Mouse (Mus musculus) forebrain, embryonic 11.5 days (tissue): ENCODE data around the gene Bnip2. TPM values are rescaled to one million over a fixed set of nuclear protein-coding genes. Genes with fewer than 3 reads are reported as not detected.
"Not testable (repeated sequence)": the region's sequence is repeated elsewhere in the genome, so short reads cannot be mapped to it uniquely, and the experiment has no call there.

ENCODE experiments used
- ATAC-seq: fragments of 200-750 bp; cut with Nextera tagmentation; replicated peaks from 2 replicates; pipeline ENCODE4 v1.8.0; 2017; ENCODE audit warnings: moderate TSS enrichment; ENCODE audit not compliant: low FRiP score
- DNase-seq: peaks from one replicate; pipeline ENCODE4 v3.0.0-alpha.2; 2017; ENCODE audit warnings: low spot score
- H3K27ac ChIP-seq: fragments of 300-500 bp; sonication (generic); 2 replicates; pipeline ENCODE4 v1.5.1; 2014; ENCODE audit warnings: low read depth, low read length
- H3K27me3 ChIP-seq: fragments of 300-500 bp; sonication (generic); 2 replicates; pipeline ENCODE4 v1.6.1; 2014; ENCODE audit warnings: mild to moderate bottlenecking, low read length, mixed read lengths; ENCODE audit not compliant: control insufficient read depth, insufficient read depth
- H3K36me3 ChIP-seq: fragments of 300-500 bp; sonication (generic); 2 replicates; pipeline ENCODE4 v1.6.1; 2014; ENCODE audit warnings: mild to moderate bottlenecking, low read length, moderate library complexity, mixed read lengths; ENCODE audit not compliant: control insufficient read depth, insufficient read depth
- H3K4me1 ChIP-seq: fragments of 300-500 bp; sonication (generic); replicated peaks from 2 replicates; pipeline ENCODE4 v1.6.1; 2014; ENCODE audit warnings: low read length, mixed read lengths; ENCODE audit not compliant: control insufficient read depth, insufficient read depth
- H3K4me2 ChIP-seq: fragments of 300-500 bp; sonication (generic); 2 replicates; pipeline ENCODE4 v1.6.1; 2014; ENCODE audit warnings: low read depth, mild to moderate bottlenecking, low read length, moderate library complexity, mixed read lengths; ENCODE audit not compliant: severe bottlenecking
- H3K4me3 ChIP-seq: fragments of 300-500 bp; sonication (generic); 2 replicates; pipeline ENCODE4 v1.5.1; 2014; ENCODE audit warnings: low read depth, low read length
- H3K9ac ChIP-seq: fragments of 300-500 bp; sonication (generic); 2 replicates; pipeline ENCODE4 v1.6.1; 2014; ENCODE audit warnings: low read length
- H3K9me3 ChIP-seq: fragments of 300-500 bp; sonication (generic); 2 replicates; pipeline ENCODE4 v1.6.1; 2016; ENCODE audit warnings: low read length, mixed read lengths; ENCODE audit not compliant: control insufficient read depth
- WGBS: fragments of 180-500 bp; shearing (Covaris S2); extraction: QIAGEN DNeasy Blood & Tissue Kit; methylation state at CpG from one replicate; pipeline ENCODE4 v1.1.7; 2014; 5-methylcytosine and 5-hydroxymethylcytosine counted together
- polyA plus RNA-seq: library from polyadenylated mRNA; unstranded; fragments of >200 nt; fragmentation: Nextera tagmentation; extraction: Ambion mirVana; gene quantifications from 2 replicates; pipeline ENCODE4 v1.2.1, GENCODE M21; 2014

The Bnip2 gene
- polyA plus RNA-seq, 1 experiment from 2014 or later = 120 TPM

DNA sequence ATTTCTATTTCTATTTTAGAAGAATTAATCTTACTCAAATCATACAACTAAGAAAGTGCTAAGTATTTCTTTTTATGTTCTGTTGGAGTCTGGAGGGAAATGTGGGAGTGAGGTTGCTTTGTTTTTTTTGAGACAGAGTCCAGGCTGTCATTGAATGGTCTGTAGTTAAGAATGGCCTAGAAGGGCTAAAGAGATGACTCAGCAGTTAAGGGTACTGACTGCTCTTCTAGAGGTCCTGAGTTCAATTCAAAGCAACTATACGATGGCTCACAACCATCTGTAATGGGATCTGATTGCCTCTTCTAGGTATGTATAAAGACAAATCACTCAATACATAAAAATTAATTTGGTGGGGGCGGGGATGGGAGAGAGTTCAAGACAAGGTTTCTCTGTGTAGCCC lies 26.4 kb downstream of the Bnip2 start:
- ATAC-seq (no peak), DNase-seq (no peak)
- no peaks in the 10 kb centered on the region for H3K27me3 ChIP-seq
- no peak overlapping the region for H3K4me2 ChIP-seq
- peaks cover 4% of the 10 kb centered on the region; the same call in 1 of the 2 replicates for H3K4me1 ChIP-seq
- no peaks in the 10 kb centered on the region for H3K9me3 ChIP-seq
- no peaks in the 10 kb centered on the region for H3K36me3 ChIP-seq
- no peak overlapping the region for H3K4me3 ChIP-seq
- H3K9ac ChIP-seq = no peak overlapping the region
- 96% methylated on average over 2 of the region's 2 CpGs for WGBS
- no peak overlapping the region for H3K27ac ChIP-seq

DNA sequence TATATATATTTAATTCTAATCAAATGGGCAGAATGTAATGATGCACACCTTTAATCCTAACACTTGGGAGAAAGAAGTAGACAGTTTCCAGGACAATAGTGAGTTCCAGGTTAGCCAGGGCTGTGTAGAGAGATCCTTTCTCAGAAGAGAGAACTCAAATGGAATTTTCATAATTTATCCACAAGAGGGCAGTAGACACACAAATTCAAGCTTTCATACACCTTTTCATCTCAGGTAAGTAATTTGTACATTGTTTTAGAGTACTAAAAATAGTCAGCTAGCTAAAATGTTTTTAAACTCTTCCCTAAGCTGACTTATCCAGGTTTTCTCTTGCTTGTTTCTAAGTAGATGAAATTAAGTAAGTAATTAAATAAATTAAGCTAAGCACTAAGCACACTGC lies 29.6 kb downstream of the Bnip2 start:
- Histone ChIP-seq H3K4me2 (no peak overlapping the region), H3K27me3 (no peaks in the 10 kb centered on the region), H3K36me3 (no peaks in the 10 kb centered on the region), H3K4me3 (no peak overlapping the region), H3K9me3 (no peaks in the 10 kb centered on the region), H3K4me1 (no peaks in the 10 kb centered on the region), H3K9ac (no peak overlapping the region), H3K27ac (no peak overlapping the region)
- DNase-seq (no peak), ATAC-seq (no peak)

DNA sequence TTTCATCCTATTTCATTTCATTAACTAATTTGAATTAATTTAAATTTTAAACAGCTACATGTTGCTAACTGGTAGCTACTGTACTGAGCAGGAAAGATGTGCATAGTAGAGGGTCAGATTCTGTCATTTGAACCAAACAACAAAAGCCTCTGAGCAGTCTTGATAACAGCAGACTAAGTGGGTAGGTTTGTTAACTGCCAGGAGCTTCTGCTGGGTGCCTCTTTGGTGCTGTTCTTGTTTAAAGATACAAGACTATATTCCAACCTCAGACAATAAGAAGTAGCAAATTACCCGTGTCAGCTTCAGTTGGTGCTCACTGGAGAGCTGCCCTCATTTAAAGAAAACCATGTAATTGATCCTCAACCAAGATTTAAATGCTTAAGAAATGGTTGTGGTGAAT lies 32.3 kb downstream of the Bnip2 start:
- H3K36me3 ChIP-seq = no peaks in the 10 kb centered on the region
- H3K9me3 ChIP-seq = no peaks in the 10 kb centered on the region
- H3K27me3 ChIP-seq = no peaks in the 10 kb centered on the region
- no peak overlapping the region for H3K4me2 ChIP-seq
- H3K4me3 ChIP-seq = no peak overlapping the region
- H3K4me1 ChIP-seq = no peaks in the 10 kb centered on the region
- H3K9ac ChIP-seq = no peak overlapping the region
- DNase-seq = no peak
- WGBS = 84% methylated on average over 1 of the region's 1 CpGs
- no peak for ATAC-seq
- no peak overlapping the region for H3K27ac ChIP-seq

DNA sequence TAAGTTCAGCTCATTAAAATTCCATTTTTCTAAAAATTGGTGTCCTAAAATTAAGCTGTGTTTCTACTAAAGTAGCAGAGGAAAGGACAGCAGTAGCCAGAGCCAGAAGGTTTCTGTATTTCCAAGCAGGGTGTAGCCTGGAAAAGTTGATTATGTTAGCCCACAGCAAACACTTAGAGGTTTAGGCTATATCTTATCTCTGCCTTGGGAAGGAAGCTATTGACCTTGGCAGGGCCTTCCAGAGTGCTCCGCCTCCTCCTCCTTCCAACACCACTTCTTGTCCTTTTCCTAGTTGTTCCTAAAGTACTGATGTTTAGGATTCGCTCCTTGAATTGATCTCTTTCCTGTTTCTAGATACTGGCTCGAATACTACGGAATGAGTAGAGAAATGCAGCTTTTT lies 32.8 kb downstream of the Bnip2 start:
- H3K4me2 ChIP-seq = no peak overlapping the region
- H3K27ac ChIP-seq = no peak overlapping the region
- H3K4me3 ChIP-seq = no peak overlapping the region
- no peaks in the 10 kb centered on the region for H3K36me3 ChIP-seq
- WGBS = 91% methylated on average over 4 of the region's 4 CpGs
- DNase-seq (no peak), ATAC-seq (no peak)
- no peak overlapping the region for H3K9ac ChIP-seq
- no peaks in the 10 kb centered on the region for H3K27me3 ChIP-seq
- H3K9me3 ChIP-seq = no peaks in the 10 kb centered on the region
- no peaks in the 10 kb centered on the region for H3K4me1 ChIP-seq

DNA sequence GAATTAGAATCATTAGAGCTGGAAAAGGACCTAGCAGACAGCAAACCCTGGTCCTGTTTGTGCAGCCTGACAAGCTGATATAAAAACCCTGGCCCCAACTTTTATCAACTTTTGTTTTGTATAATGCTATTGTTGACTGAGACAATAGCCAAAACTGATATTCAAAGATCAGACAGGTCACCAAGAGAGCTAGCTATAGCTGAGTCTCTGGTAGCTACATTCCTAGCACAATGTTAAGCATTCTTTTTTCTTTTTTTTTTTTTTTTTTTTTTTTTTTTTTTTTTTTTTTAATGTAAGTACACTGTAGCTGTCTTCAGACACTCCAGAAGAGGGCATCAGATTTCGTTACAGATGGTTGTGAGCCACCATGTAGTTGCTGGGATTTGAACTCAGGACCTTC lies 34.3 kb downstream of the Bnip2 start:
- H3K27ac ChIP-seq, ATAC-seq, H3K4me2 ChIP-seq, H3K36me3 ChIP-seq, H3K4me3 ChIP-seq, H3K9ac ChIP-seq, H3K27me3 ChIP-seq, DNase-seq, H3K9me3 ChIP-seq, H3K4me1 ChIP-seq: not testable (repeated sequence)
- WGBS = 78% methylated on average over 1 of the region's 1 CpGs

DNA sequence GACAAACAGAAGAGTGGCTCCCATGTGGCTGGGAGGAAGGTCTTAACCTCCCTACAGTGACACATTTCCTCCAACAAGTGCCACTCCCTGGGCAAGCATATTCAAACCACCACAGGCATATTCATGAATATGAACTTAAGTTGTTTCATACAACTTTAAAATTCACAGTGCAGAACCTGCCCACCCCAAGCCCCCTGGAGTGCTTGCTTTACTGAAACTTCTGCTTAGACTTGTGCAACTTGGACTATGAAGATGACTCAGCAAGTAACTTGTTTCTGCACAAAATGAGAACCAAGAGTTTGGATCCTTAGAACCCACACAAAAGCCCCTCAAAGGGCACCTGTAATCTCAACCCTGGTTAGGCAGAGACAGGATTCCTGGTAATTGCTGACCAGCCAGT lies 35.4 kb downstream of the Bnip2 start:
- Histone ChIP-seq H3K4me3 (no peak overlapping the region), H3K9ac (no peak overlapping the region), H3K36me3 (no peaks in the 10 kb centered on the region), H3K27ac (no peak overlapping the region), H3K9me3 (no peaks in the 10 kb centered on the region), H3K4me2 (no peak overlapping the region), H3K27me3 (no peaks in the 10 kb centered on the region), H3K4me1 (no peaks in the 10 kb centered on the region)
- no peak for DNase-seq
- ATAC-seq = no peak

DNA sequence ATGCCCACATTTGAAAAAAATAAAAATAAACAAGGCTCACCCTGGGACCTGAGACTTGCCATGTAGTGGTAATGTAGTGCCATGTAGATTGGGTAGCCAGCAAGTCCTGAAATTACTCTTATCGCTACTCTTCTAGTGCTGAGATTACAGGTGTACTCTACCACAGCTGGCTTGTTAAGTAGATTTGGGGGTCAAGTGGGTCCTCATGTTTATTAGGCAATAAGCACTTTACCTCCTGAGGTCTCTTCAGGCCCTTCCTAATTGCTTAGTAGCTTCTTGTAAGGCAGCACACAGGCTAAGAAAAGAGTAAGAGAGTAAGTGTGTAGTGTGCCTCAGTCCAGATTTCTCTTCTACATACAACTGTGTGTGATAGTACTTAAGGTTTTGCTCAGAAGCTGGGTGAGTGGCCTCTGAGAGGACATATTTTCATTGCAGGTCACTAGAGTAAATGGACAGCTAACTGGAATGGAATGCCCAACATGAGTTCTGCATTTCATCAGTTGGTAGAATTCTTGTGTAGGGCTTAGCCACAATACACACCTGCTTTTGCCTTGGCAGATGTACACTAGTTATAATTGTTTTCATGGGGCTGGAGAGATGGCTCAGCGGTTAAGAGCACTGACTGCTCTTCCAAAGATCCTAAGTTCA lies 36.2 kb downstream of the Bnip2 start:
- H3K4me1 ChIP-seq = no peaks in the 10 kb centered on the region

DNA sequence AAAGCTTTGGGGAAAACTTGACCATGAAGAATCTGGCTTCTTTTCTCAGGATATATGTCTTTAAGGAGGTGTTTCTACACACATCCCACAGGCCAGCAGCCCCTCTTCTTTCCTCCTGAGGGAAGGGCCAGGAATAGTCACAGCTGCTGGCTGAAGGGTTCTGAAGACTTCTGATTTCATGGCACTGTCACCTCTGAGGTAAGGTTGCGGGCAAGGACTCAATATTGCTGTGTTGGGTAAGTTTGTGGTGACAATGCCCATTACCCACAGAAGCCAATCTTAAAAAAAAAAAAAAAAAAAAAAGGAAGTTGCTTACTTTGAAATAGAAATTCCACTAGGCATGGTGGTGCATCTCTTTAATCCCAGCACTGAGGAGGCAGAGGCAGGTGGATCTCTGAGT lies 42.9 kb downstream of the Bnip2 start:
- Histone ChIP-seq H3K4me3 (no peak overlapping the region), H3K4me1 (no peaks in the 10 kb centered on the region), H3K27ac (no peak overlapping the region), H3K36me3 (no peaks in the 10 kb centered on the region), H3K27me3 (no peaks in the 10 kb centered on the region), H3K9ac (no peak overlapping the region), H3K4me2 (no peak overlapping the region), H3K9me3 (no peaks in the 10 kb centered on the region)
- ATAC-seq (no peak), DNase-seq (no peak)
- 91% methylated on average over 1 of the region's 1 CpGs for WGBS

More for the DNA sequence above, 36.2 kb downstream of the Bnip2 start:
- H3K27me3 ChIP-seq = no peaks in the 10 kb centered on the region
- no peak overlapping the region for H3K27ac ChIP-seq
- no peaks in the 10 kb centered on the region for H3K36me3 ChIP-seq
- no peak overlapping the region for H3K4me2 ChIP-seq
- ATAC-seq (no peak), DNase-seq (no peak)
- H3K4me3 ChIP-seq = no peak overlapping the region
- WGBS = 94% methylated on average over 2 of the region's 2 CpGs
- H3K9ac ChIP-seq = no peak overlapping the region
- no peaks in the 10 kb centered on the region for H3K9me3 ChIP-seq

DNA sequence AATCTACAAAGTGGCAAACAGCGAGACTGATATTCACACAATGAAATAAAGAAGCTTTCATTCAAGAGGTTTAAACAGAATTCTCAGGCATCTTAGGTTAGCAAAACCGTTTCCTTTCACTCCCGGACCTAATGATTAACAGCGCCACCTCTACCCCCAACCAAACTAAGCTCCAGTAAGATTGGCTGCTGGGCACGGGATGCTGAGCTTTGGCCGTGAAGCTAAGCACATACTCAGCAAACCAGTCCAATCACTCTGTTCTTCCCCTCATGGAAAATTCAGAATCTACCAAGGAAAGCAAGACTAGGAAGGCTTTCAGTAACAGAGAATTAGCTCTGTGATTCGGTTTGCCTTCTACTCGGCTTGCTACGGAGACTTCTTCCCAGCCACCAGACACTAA lies 43.8 kb downstream of the Bnip2 start:
- no peaks in the 10 kb centered on the region for H3K27me3 ChIP-seq
- H3K36me3 ChIP-seq = no peaks in the 10 kb centered on the region
- no peak for ATAC-seq
- no peak overlapping the region for H3K9ac ChIP-seq
- H3K4me3 ChIP-seq = no peak overlapping the region
- no peak overlapping the region for H3K27ac ChIP-seq
- no peaks in the 10 kb centered on the region for H3K4me1 ChIP-seq
- WGBS = 79% methylated on average over 9 of the region's 9 CpGs
- no peaks in the 10 kb centered on the region for H3K9me3 ChIP-seq
- no peak for DNase-seq
- no peak overlapping the region for H3K4me2 ChIP-seq
